In the genomic region with DNA sequence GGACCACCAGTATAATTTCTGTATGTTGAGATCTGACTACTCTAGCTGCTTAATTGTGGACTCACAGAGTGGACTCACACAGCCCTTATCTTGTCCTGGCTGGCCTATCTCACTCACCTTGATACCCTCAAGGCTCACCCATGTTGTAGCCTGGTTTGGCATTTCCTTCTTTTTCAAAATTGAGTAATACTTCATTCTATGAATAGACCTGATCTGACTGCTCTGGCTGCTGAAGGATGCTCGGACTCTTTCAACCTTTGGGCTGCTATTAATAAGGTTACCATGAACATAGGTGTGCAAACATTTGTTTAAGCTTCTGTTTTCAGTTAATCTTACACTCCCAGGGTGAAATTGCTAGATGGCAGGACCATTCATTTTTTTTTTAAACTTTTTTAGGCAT, we compare ENCODE assay signal across 35 mouse cellular contexts. TPM values are rescaled to one million over a fixed set of nuclear protein-coding genes. Genes with fewer than 3 reads are reported as not detected.
"Had no signal": no experiment of that assay in that cellular context is flagged by ENCODE, and none has a peak within 500 bp of the region (broad histone marks: within the 10 kb centered on the region; RNA-seq: fewer than 3 reads in every experiment).

No protein-coding gene starts in this region.

- ATAC-seq: lung, postnatal 0 days; midbrain, embryonic 13.5 days; midbrain, embryonic 15.5 days; midbrain, embryonic 16.5 days had no signal

- H3K4me2 ChIP-seq: limb, embryonic 12.5 days; limb, embryonic 13.5 days; limb, embryonic 15.5 days; liver, embryonic 11.5 days; liver, embryonic 13.5 days; liver, embryonic 15.5 days; lung, embryonic 14.5 days; lung, embryonic 15.5 days; midbrain, embryonic 11.5 days; midbrain, embryonic 12.5 days; midbrain, embryonic 13.5 days; midbrain, embryonic 15.5 days; neural tube, embryonic 12.5 days had no signal

- H3K9me3 ChIP-seq: limb, embryonic 10.5 days; limb, embryonic 12.5 days; limb, embryonic 13.5 days; limb, embryonic 15.5 days; liver, embryonic 13.5 days; liver, embryonic 15.5 days; lung, embryonic 15.5 days; midbrain, embryonic 10.5 days; midbrain, embryonic 12.5 days; midbrain, embryonic 13.5 days; midbrain, embryonic 15.5 days had no signal

- H3K4me3 ChIP-seq: left cerebral cortex, adult 2 months; limb, embryonic 10.5 days; limb, embryonic 12.5 days; limb, embryonic 13.5 days; limb, embryonic 15.5 days; liver, embryonic 13.5 days; liver, embryonic 15.5 days; lung, embryonic 15.5 days; megakaryocyte, embryonic 14.5 days; midbrain, embryonic 10.5 days; midbrain, embryonic 12.5 days; midbrain, embryonic 13.5 days; midbrain, embryonic 15.5 days; myocyte; neural tube, embryonic 12.5 days had no signal

- DNase-seq: left cerebral cortex, postnatal 4 days; liver, embryonic 13.5 days; lung, adult 18-20 months; lung, adult 2 months; lung, embryonic 14.5 days; lung, postnatal 10 days; lung, postnatal 14 days; lung, postnatal 36 days; lung, postnatal 4 days; midbrain, embryonic 14.5 days had no signal

- H3K36me3 ChIP-seq: limb, embryonic 10.5 days; limb, embryonic 12.5 days; limb, embryonic 13.5 days; limb, embryonic 15.5 days; liver, embryonic 13.5 days; liver, embryonic 15.5 days; lung, embryonic 15.5 days; midbrain, embryonic 10.5 days; midbrain, embryonic 12.5 days; midbrain, embryonic 13.5 days; midbrain, embryonic 15.5 days; neural tube, embryonic 12.5 days had no signal

- H3K27me3 ChIP-seq: limb, embryonic 12.5 days; limb, embryonic 13.5 days; limb, embryonic 15.5 days; liver, embryonic 13.5 days; liver, embryonic 15.5 days; lung, embryonic 15.5 days; midbrain, embryonic 13.5 days; midbrain, embryonic 15.5 days; neural tube, embryonic 12.5 days had no signal

- H3K27ac ChIP-seq: left cerebral cortex, adult 2 months; limb, embryonic 10.5 days; limb, embryonic 12.5 days; limb, embryonic 13.5 days; limb, embryonic 15.5 days; liver, embryonic 13.5 days; liver, embryonic 14.5 days; liver, embryonic 15.5 days; lung, embryonic 15.5 days; macrophage; midbrain, embryonic 10.5 days; midbrain, embryonic 12.5 days; midbrain, embryonic 13.5 days; midbrain, embryonic 15.5 days; neural tube, embryonic 12.5 days had no signal

- H3K9ac ChIP-seq: limb, embryonic 12.5 days; limb, embryonic 13.5 days; limb, embryonic 15.5 days; liver, embryonic 13.5 days; liver, embryonic 14.5 days; liver, embryonic 15.5 days; lung, embryonic 14.5 days; lung, embryonic 15.5 days; midbrain, embryonic 12.5 days; midbrain, embryonic 13.5 days; midbrain, embryonic 15.5 days; neural tube, embryonic 12.5 days had no signal

RNA-seq across cellular contexts. Expression of a gene that starts 51.6 kb away (rescaled TPM):
- total RNA-seq: megakaryocyte, adult 5-6 weeks; megakaryocyte-erythroid progenitor cell, adult 5-6 weeks; monocyte, adult 5-6 weeks had no signal
- polyA plus RNA-seq: liver, embryonic 11.5 days; liver, embryonic 13.5 days; liver, embryonic 15.5 days; liver, embryonic 16.5 days; lung, embryonic 14.5 days; lung, embryonic 15.5 days; lung, embryonic 16.5 days had no signal
